Mouse (Mus musculus) lung, postnatal 0 days (tissue): ENCODE data around the gene Ksr2. TPM values are rescaled to one million over a fixed set of nuclear protein-coding genes. Genes with fewer than 3 reads are reported as not detected.

ENCODE experiments used
- ATAC-seq: fragments of 200-750 bp; cut with Nextera tagmentation; 2 replicates; pipeline ENCODE4 v1.8.0; 2017; ENCODE audit warnings: moderate library complexity
- DNase-seq: peaks from one replicate; pipeline ENCODE4 v3.0.0-alpha.2; 2016; ENCODE audit warnings: low spot score
- H3K27ac ChIP-seq: fragments of 300-500 bp; sonication (generic); 2 replicates; pipeline ENCODE4 v1.5.1; 2014; ENCODE audit warnings: antibody characterized with exemption, mild to moderate bottlenecking, low read length, mixed read lengths
- H3K27me3 ChIP-seq: fragments of 300-500 bp; sonication (generic); replicated peaks from 2 replicates; pipeline ENCODE4 v1.6.1; 2014; ENCODE audit warnings: low read length, mixed read lengths; ENCODE audit not compliant: insufficient read depth
- H3K36me3 ChIP-seq: fragments of 300-500 bp; sonication (generic); 2 replicates; pipeline ENCODE4 v1.6.1; 2014; ENCODE audit warnings: low read length, mixed read lengths; ENCODE audit not compliant: insufficient read depth
- H3K4me1 ChIP-seq: fragments of 300-500 bp; sonication (generic); 2 replicates; pipeline ENCODE4 v1.6.1; 2014; ENCODE audit warnings: antibody characterized with exemption, low read depth, low read length, mixed read lengths; ENCODE audit not compliant: insufficient read depth
- H3K4me2 ChIP-seq: fragments of 300-500 bp; sonication (generic); replicated peaks from 2 replicates; pipeline ENCODE4 v1.6.1; 2014; ENCODE audit warnings: low read depth, mild to moderate bottlenecking, low read length, moderate library complexity, mixed read lengths
- H3K4me3 ChIP-seq: fragments of 300-500 bp; sonication (generic); 2 replicates; pipeline ENCODE4 v1.5.1; 2014; ENCODE audit warnings: low read depth, low read length
- H3K9ac ChIP-seq: fragments of 300-500 bp; sonication (generic); replicated peaks from 2 replicates; pipeline ENCODE4 v1.6.1; 2014; ENCODE audit warnings: low read depth, mild to moderate bottlenecking
- H3K9me3 ChIP-seq: fragments of 300-500 bp; sonication (generic); 2 replicates; pipeline ENCODE4 v1.6.1; 2016; ENCODE audit warnings: low read length, mixed read lengths
- CTCF ChIP-seq: IDR thresholded peaks from 2 replicates; pipeline ENCODE4 v1.5.1; 2016; ENCODE audit warnings: antibody characterized with exemption, mild to moderate bottlenecking
- EP300 ChIP-seq: IDR thresholded peaks from 2 replicates; pipeline ENCODE4 v1.6.1; 2016; ENCODE audit warnings: antibody characterized with exemption, mild to moderate bottlenecking, control low read depth
- WGBS: fragments of 180-500 bp; shearing (Covaris S2); extraction: QIAGEN DNeasy Blood & Tissue Kit; methylation state at CpG from one replicate; pipeline ENCODE4 v1.1.7; 2014; 5-methylcytosine and 5-hydroxymethylcytosine counted together
- polyA plus RNA-seq: library from polyadenylated mRNA; unstranded; fragments of >200 nt; fragmentation: Nextera tagmentation; extraction: Ambion mirVana; gene quantifications from 2 replicates; pipeline ENCODE4 v1.2.1, GENCODE M21; 2015

Gene Ksr2
- polyA plus RNA-seq, 1 experiment from 2014 or later, result 0.08 TPM

DNA sequence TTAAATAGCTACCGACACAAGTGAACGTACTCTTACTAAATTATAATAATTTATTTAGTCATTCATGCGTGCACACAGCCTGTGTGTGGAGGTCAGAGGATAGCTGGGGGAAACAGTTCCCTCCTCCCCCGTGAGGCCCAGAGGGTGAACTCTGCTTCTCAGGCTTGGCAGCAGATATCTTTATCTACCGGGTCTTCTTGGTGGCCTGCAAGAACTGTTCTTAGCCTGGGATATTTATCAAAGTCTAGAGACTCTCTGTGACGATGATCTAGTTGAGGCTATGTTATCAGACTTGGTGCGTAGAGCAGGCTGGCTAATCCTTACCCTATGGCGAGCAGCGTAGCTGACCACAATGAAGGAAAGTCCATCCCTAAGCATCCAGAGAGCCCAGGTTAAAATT lies 45.1 kb downstream of the Ksr2 start:
- no peak overlapping the region for H3K9ac ChIP-seq
- H3K27me3 ChIP-seq, result no peaks in the 10 kb centered on the region
- TF ChIP-seq EP300, result no peak
- TF ChIP-seq CTCF, result no peak
- H3K9me3 ChIP-seq, result no peaks in the 10 kb centered on the region
- H3K4me2 ChIP-seq, result no peak overlapping the region
- no peak for DNase-seq
- H3K36me3 ChIP-seq, result no peaks in the 10 kb centered on the region
- no peaks in the 10 kb centered on the region for H3K4me1 ChIP-seq
- H3K4me3 ChIP-seq, result no peak overlapping the region
- no peak for ATAC-seq
- no peak overlapping the region for H3K27ac ChIP-seq
- WGBS, result 65% methylated on average over 9 of the region's 9 CpGs

DNA sequence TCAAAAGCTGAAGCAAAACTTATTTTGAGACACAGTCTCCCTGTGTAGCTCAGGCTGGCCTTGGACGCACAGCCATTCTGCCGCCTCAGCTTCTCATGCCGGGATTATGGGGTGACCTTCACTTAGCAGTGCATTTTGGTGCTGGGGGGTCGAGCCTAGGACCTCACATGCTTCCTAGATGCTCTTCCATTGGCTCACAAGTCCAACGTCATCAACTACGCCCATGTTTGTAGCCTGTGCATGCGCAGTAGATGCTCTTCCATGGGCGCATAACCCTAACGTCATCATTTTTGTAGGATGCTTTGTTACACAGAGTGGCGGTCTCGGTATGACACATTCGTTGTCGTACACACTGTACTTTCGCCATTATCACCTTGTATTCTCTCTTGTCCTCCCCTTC lies 46.5 kb downstream of the Ksr2 start:
- H3K4me1 ChIP-seq, result no peaks in the 10 kb centered on the region
- no peaks in the 10 kb centered on the region for H3K9me3 ChIP-seq
- H3K36me3 ChIP-seq, result no peaks in the 10 kb centered on the region
- no peak overlapping the region for H3K4me2 ChIP-seq
- WGBS, result 90% methylated on average over 14 of the region's 14 CpGs
- no peak overlapping the region for H3K4me3 ChIP-seq
- DNase-seq (no peak), ATAC-seq (no peak)
- H3K9ac ChIP-seq, result no peak overlapping the region
- H3K27ac ChIP-seq, result no peak overlapping the region
- TF ChIP-seq EP300 (no peak), CTCF (no peak)
- H3K27me3 ChIP-seq, result no peaks in the 10 kb centered on the region

DNA sequence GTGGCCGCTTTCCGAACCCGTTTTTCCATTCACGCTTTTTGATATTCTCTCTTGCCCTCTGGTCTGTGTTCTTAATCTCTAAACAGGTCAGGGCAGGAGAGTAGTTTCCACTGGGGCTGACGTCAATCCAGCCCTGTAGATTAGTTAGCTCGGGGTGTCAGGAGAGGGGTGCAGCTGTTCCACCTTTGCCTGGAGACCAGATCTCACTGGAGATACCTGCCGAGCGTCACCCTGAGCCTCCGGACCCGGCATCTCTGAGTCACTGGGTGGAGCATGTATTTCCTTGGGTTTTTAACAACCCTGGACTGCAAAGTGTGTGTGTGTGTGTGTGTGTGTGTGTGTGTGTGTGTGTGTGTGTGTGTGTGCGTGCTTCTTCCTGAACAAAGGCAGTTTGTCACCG lies 53.3 kb downstream of the Ksr2 start:
- no peak for ATAC-seq
- 60% methylated on average over 12 of the region's 12 CpGs for WGBS

DNA sequence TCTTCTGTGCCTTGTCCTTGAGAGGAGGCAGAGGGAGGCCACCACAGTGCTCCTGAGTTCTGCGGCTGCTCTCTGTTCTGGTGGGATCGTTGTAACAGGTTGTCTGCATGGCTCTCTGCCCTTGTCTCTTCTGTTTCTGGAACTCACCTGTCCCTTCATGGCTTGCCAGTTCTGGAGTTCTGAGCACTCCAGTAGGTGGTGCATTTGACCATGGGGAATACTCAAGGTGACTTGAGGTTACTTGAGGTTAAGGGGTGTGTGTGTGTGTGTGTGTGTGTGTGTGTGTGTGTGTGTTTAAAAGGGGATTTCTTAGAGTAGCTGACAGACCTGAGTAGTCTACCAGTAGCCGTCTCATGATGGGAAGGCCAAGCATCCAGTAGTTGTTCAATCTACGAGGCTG lies 55.2 kb downstream of the Ksr2 start:
- H3K27me3 ChIP-seq, result no peaks in the 10 kb centered on the region
- no peak overlapping the region for H3K9ac ChIP-seq
- no peaks in the 10 kb centered on the region for H3K36me3 ChIP-seq
- H3K9me3 ChIP-seq, result no peaks in the 10 kb centered on the region
- ATAC-seq, result no peak
- no peak for DNase-seq
- no peak overlapping the region for H3K4me2 ChIP-seq
- H3K27ac ChIP-seq, result no peak overlapping the region
- WGBS, result 77% methylated on average over 4 of the region's 4 CpGs
- no peaks in the 10 kb centered on the region for H3K4me1 ChIP-seq
- H3K4me3 ChIP-seq, result no peak overlapping the region
- TF ChIP-seq EP300 (no peak), CTCF (no peak)

More for the DNA sequence above, 53.3 kb downstream of the Ksr2 start:
- TF ChIP-seq CTCF (no peak), EP300 (no peak)
- Histone ChIP-seq H3K9me3 (no peaks in the 10 kb centered on the region), H3K4me1 (no peaks in the 10 kb centered on the region), H3K9ac (no peak overlapping the region), H3K27ac (no peak overlapping the region), H3K4me3 (no peak overlapping the region), H3K36me3 (no peaks in the 10 kb centered on the region), H3K27me3 (no peaks in the 10 kb centered on the region), H3K4me2 (no peak overlapping the region)
- DNase-seq, result no peak

DNA sequence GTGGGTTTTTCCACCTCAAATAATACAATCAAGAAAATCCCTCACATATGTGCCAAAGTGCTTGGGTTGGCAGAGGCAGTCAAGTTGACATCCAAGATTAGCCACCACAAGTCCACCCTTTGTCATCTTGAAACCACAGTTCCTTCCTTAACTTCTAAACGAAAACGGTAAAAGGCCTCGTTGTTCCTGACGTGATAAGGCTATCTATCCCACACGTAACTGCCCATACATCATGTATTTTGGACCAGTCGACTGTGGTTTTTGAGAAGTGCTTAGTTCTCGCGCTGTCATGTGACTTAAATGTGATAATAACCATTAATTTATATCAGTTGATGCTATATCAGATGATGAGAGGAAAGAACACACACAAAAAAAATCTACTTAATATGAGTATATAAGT lies 55.8 kb downstream of the Ksr2 start:
- ATAC-seq, result no peak
- Histone ChIP-seq H3K27ac (no peak overlapping the region), H3K4me3 (no peak overlapping the region), H3K27me3 (no peaks in the 10 kb centered on the region), H3K4me1 (no peaks in the 10 kb centered on the region), H3K9me3 (no peaks in the 10 kb centered on the region), H3K36me3 (no peaks in the 10 kb centered on the region), H3K4me2 (no peak overlapping the region), H3K9ac (no peak overlapping the region)
- WGBS, result 64% methylated on average over 8 of the region's 8 CpGs
- TF ChIP-seq CTCF (no peak), EP300 (no peak)
- DNase-seq, result no peak

DNA sequence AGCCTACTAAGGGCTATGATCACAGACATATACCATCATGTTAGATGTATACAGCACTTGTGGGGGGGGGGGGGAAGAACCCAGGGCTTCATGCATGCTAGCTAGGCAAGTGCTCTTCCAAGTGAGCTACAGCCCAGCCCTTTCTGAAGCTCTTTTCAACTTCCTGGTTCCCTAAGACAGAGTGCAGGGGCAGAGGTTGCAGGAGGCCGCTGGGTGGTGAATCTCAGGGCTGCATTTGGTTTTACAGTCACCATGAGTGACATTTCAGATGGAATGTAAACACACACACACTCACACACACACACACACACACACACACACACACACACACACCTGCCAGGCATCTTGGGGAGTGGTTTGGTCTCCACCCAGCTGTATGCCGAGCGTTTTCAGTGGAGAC lies 67.4 kb downstream of the Ksr2 start:
- Histone ChIP-seq H3K27me3 (no peaks in the 10 kb centered on the region), H3K4me1 (no peaks in the 10 kb centered on the region), H3K36me3 (no peaks in the 10 kb centered on the region), H3K9me3 (no peaks in the 10 kb centered on the region), H3K4me2 (no peak overlapping the region), H3K4me3 (no peak overlapping the region), H3K9ac (no peak overlapping the region), H3K27ac (no peak overlapping the region)
- WGBS, result 62% methylated on average over 3 of the region's 3 CpGs
- TF ChIP-seq EP300 (no peak), CTCF (no peak)
- ATAC-seq (no peak), DNase-seq (no peak)

DNA sequence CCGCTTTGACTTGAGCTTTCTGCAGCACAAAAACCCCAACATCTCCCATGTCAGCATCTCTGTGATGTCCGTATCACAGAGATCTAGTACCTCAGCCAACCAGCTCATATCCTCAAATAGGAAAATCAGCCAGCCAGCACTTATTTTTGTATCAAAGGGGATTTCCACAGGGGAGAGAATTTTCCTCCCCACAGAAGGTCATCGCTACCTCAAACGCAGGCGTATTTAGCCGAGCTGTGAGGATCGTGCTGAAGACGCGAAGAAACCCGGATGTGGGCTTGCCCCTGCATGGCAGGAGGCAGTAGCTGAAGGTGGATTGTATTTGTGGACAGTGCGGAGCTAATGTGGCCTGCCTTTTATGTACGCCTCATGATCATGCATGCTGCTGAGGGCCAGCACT lies 67.8 kb downstream of the Ksr2 start:
- H3K36me3 ChIP-seq, result no peaks in the 10 kb centered on the region
- H3K27ac ChIP-seq, result no peak overlapping the region
- TF ChIP-seq EP300, result no peak
- no peak for TF ChIP-seq CTCF
- H3K9me3 ChIP-seq, result no peaks in the 10 kb centered on the region
- H3K9ac ChIP-seq, result no peak overlapping the region
- no peak overlapping the region for H3K4me2 ChIP-seq
- no peak overlapping the region for H3K4me3 ChIP-seq
- H3K27me3 ChIP-seq, result no peaks in the 10 kb centered on the region
- no peak for ATAC-seq
- no peak for DNase-seq
- 82% methylated on average over 12 of the region's 12 CpGs for WGBS
- no peaks in the 10 kb centered on the region for H3K4me1 ChIP-seq
